Mouse (Mus musculus) intestine, embryonic 16.5 days (tissue): ENCODE results near the gene Rara. TPM values are rescaled to one million over a fixed set of nuclear protein-coding genes. Genes with fewer than 3 reads are reported as not detected.
A peak's percentile ranks its signal among the peaks of the same experiment; 100 is the strongest.
"Not testable (repeated sequence)": the region's sequence is repeated elsewhere in the genome, so short reads cannot be mapped to it uniquely, and the experiment has no call there.

Experiments used
- ATAC-seq: fragments of 200-750 bp; cut with Nextera tagmentation; 2 replicates; pipeline ENCODE4 v1.8.0; 2017; ENCODE audit warnings: moderate TSS enrichment, moderate library complexity
- H3K27ac ChIP-seq: fragments of 300-500 bp; sonication (generic); 2 replicates; pipeline ENCODE4 v1.5.1; 2014; ENCODE audit warnings: mild to moderate bottlenecking, low read length
- H3K27me3 ChIP-seq: fragments of 300-500 bp; sonication (generic); replicated peaks from 2 replicates; pipeline ENCODE4 v1.6.1; 2014; ENCODE audit warnings: low read length, control low read depth, mixed read lengths; ENCODE audit not compliant: control insufficient read depth, insufficient read depth
- H3K36me3 ChIP-seq: fragments of 300-500 bp; sonication (generic); 2 replicates; pipeline ENCODE4 v1.6.1; 2014; ENCODE audit warnings: low read length, control low read depth; ENCODE audit not compliant: control insufficient read depth, insufficient read depth
- H3K4me1 ChIP-seq: fragments of 300-500 bp; sonication (generic); 2 replicates; pipeline ENCODE4 v1.6.1; 2014; ENCODE audit warnings: low read length, control low read depth, mixed read lengths; ENCODE audit not compliant: control insufficient read depth, insufficient read depth
- H3K4me2 ChIP-seq: fragments of 300-500 bp; sonication (generic); 2 replicates; pipeline ENCODE4 v1.6.1; 2014; ENCODE audit warnings: low read depth, low read length, control low read depth
- H3K4me3 ChIP-seq: fragments of 300-500 bp; sonication (generic); 2 replicates; pipeline ENCODE4 v1.5.1; 2014; ENCODE audit warnings: mild to moderate bottlenecking, low read length
- H3K9ac ChIP-seq: fragments of 300-500 bp; sonication (generic); 2 replicates; pipeline ENCODE4 v1.6.1; 2014; ENCODE audit warnings: low read depth, low read length
- H3K9me3 ChIP-seq: fragments of 300-500 bp; sonication (generic); 2 replicates; pipeline ENCODE4 v1.6.1; 2016; ENCODE audit warnings: low read length, control low read depth; ENCODE audit not compliant: control insufficient read depth
- WGBS: fragments of 180-500 bp; shearing (Covaris S2); extraction: QIAGEN DNeasy Blood & Tissue Kit; methylation state at CpG from one replicate; pipeline ENCODE4 v1.1.7; 2014; 5-methylcytosine and 5-hydroxymethylcytosine counted together
- polyA plus RNA-seq: library from polyadenylated mRNA; unstranded; fragments of >200 nt; fragmentation: Nextera tagmentation; extraction: Ambion mirVana; gene quantifications from 2 replicates; pipeline ENCODE4 v1.2.1, GENCODE M21; 2015

Rara gene
- polyA plus RNA-seq, 1 experiment from 2014 or later, result 28.2 TPM

DNA sequence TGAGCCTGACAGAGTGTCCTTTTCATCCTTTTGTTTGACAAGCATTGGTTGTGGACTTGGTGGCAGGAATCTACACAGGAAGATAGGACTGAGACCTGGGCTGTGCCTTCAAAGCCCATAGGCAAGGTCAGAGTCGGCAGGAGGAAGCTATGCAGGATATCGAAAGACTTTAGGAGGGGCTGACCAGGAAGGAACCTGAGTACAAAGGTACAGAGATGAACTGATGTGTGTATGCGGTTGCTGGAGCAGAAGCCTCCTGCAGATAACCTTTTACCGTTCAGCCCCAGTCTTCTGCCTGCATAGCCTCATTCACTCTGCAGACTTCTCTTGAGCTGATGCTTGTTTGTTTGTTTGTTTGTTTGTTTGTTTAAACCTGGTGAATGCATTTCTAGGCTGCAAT lies 22.0 kb upstream of the Rara start:
- WGBS, result 44% methylated on average over 4 of the region's 4 CpGs
- peak; percentile 73 for ATAC-seq

DNA sequence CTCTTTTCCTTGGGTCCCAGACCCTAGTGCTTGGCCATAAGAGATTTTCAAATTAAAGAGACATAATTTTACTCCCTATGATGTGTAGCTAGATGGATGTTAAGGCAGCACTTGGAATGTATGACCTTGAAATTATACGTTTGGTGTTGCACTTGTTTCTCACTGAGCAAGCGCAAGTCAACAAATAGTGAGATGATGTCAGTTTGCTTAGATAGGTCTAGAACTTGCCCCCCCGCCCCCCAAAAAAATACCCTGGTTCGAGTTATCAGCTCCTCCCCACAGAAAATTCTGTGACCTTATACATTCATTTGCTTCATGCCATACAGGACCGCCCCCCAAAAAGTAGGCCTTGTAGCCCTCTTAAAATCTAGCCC lies 20.6 kb upstream of the Rara start:
- H3K9ac ChIP-seq, result 0 out of 2 replicates have a peak overlapping the region, but pooled peaks have one; percentile 47
- 53% methylated on average over 5 of the region's 5 CpGs for WGBS
- H3K4me3 ChIP-seq, result peak overlapping the region; percentile 34; the same call in 1 of the 2 replicates
- no peak for ATAC-seq
- peak overlapping the region; percentile 94; the same call in 1 of the 2 replicates for H3K27ac ChIP-seq
- 0 out of 2 replicates have a peak, but pooled peaks cover 6% of the 10 kb centered on the region for H3K36me3 ChIP-seq
- no peaks in the 10 kb centered on the region for H3K27me3 ChIP-seq
- no peaks in the 10 kb centered on the region for H3K9me3 ChIP-seq
- H3K4me2 ChIP-seq, result peak overlapping the region; percentile 53
- H3K4me1 ChIP-seq, result peaks cover 44% of the 10 kb centered on the region

More for the DNA sequence above, 22.0 kb upstream of the Rara start:
- Histone ChIP-seq H3K4me1 (peaks cover 41% of the 10 kb centered on the region), H3K4me3 (no peak overlapping the region), H3K27me3 (no peaks in the 10 kb centered on the region), H3K9me3 (no peaks in the 10 kb centered on the region), H3K9ac (0 out of 2 replicates have a peak overlapping the region, but pooled peaks have one; percentile 21), H3K27ac (peak overlapping the region; percentile 94), H3K36me3 (peaks cover 7% of the 10 kb centered on the region; the same call in 1 of the 2 replicates), H3K4me2 (peak overlapping the region; percentile 41)

- Histone ChIP-seq H3K4me2 (peak within 1 kb of the TSS; percentile 96), H3K27me3 (no peaks in the 10 kb centered on the region), H3K27ac (peak within 1 kb of the TSS; percentile 94), H3K9ac (peak within 1 kb of the TSS; percentile 72), H3K9me3 (no peaks in the 10 kb centered on the region), H3K4me1 (peaks cover 40% of the 10 kb centered on the region), H3K4me3 (peak within 1 kb of the TSS; percentile 68), H3K36me3 (0 out of 2 replicates have a peak, but pooled peaks cover 6% of the 10 kb centered on the region)
- WGBS, result under 1% methylated on average over 49 of the region's 49 CpGs
- ATAC-seq, result peak; percentile 88
Measured at GRCm38 (mm10) chr11:98907437-98908173, 20.0 kb upstream of the Rara start, which contains the start of gene Cdc6. Gene Cdc6, plus strand, starts transcription at chr11:98907801.

- H3K9me3 ChIP-seq, result no peaks in the 10 kb centered on the region
- H3K27ac ChIP-seq, result no peak overlapping the region
- H3K4me3 ChIP-seq, result peak overlapping the region; percentile 6; the same call in 1 of the 2 replicates
- peaks cover 32% of the 10 kb centered on the region for H3K4me1 ChIP-seq
- WGBS, result 32% methylated on average over 6 of the region's 6 CpGs
- no peak for ATAC-seq
- H3K36me3 ChIP-seq, result 0 out of 2 replicates have a peak, but pooled peaks cover 6% of the 10 kb centered on the region
- peak overlapping the region; percentile 26; the same call in 1 of the 2 replicates for H3K9ac ChIP-seq
- H3K27me3 ChIP-seq, result no peaks in the 10 kb centered on the region
- H3K4me2 ChIP-seq, result no peak overlapping the region; the same call in 1 of the 2 replicates
Measured at GRCm38 (mm10) chr11:98909654-98910053, 18.0 kb upstream of the Rara start.

DNA sequence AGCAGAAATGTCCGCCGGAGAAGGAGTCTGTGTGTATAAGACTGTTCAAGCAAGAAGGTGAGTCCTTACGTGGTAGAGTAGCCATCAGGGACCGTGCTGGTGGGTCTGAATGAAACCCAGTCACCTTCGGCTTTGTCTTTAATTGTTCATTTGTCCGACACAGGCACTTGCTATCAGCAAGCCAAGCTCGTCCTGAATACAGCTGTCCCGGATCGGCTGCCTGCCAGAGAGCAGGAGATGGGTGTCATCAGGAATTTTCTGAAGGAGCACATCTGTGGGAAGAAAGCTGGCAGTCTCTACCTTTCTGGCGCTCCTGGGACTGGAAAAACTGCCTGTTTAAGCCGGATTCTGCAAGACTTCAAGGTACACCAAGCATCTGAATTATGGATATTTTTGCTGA lies 17.2 kb upstream of the Rara start:
- WGBS, result 87% methylated on average over 11 of the region's 11 CpGs

GRCm38 (mm10) chr11:98911498-98911897 lies 16.1 kb upstream of the Rara start:
- H3K9me3 ChIP-seq, result no peaks in the 10 kb centered on the region
- no peak overlapping the region for H3K4me3 ChIP-seq
- H3K4me2 ChIP-seq, result no peak overlapping the region
- H3K27ac ChIP-seq, result no peak overlapping the region
- no peak overlapping the region for H3K9ac ChIP-seq
- H3K36me3 ChIP-seq, result 0 out of 2 replicates have a peak, but pooled peaks cover 6% of the 10 kb centered on the region
- WGBS, result 77% methylated on average over 5 of the region's 5 CpGs
- ATAC-seq, result no peak
- no peaks in the 10 kb centered on the region for H3K27me3 ChIP-seq
- H3K4me1 ChIP-seq, result peaks cover 26% of the 10 kb centered on the region

More for the DNA sequence above, 17.2 kb upstream of the Rara start:
- Histone ChIP-seq H3K27ac (no peak overlapping the region), H3K27me3 (no peaks in the 10 kb centered on the region), H3K9me3 (no peaks in the 10 kb centered on the region), H3K4me1 (peaks cover 32% of the 10 kb centered on the region), H3K4me3 (no peak overlapping the region), H3K9ac (no peak overlapping the region), H3K4me2 (no peak overlapping the region), H3K36me3 (0 out of 2 replicates have a peak, but pooled peaks cover 6% of the 10 kb centered on the region)
- no peak for ATAC-seq

GRCm38 (mm10) chr11:98914196-98914595 lies 13.4 kb upstream of the Rara start:
- Histone ChIP-seq H3K4me3 (no peak overlapping the region), H3K9me3 (no peaks in the 10 kb centered on the region), H3K27me3 (no peaks in the 10 kb centered on the region), H3K27ac (no peak overlapping the region), H3K36me3 (0 out of 2 replicates have a peak, but pooled peaks cover 6% of the 10 kb centered on the region), H3K4me2 (no peak overlapping the region), H3K4me1 (peaks cover 9% of the 10 kb centered on the region), H3K9ac (no peak overlapping the region)
- no peak for ATAC-seq
- 52% methylated on average over 11 of the region's 11 CpGs for WGBS

DNA sequence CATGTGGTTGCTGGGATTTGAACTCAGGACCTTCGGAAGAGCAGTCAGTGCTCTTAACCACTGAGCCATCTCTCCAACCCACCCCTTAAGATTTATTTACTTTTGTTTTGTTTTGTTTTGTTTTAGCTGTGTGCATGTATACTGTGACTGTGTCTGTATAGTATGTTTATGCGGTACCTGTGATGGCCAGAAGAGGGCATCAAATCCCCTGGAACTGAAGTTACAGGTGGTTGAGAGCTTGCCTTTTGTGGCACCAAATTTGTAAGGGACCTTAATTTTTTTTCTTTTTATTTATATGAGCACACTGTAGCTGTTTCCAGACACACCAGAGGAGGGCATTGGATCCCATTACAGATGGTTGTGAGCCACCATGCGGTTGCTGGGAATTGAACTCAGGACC lies 11.2 kb upstream of the Rara start:
- not testable (repeated sequence) for H3K4me3 ChIP-seq, H3K9me3 ChIP-seq, H3K4me2 ChIP-seq, H3K36me3 ChIP-seq, ATAC-seq, H3K9ac ChIP-seq, H3K27ac ChIP-seq, H3K4me1 ChIP-seq, H3K27me3 ChIP-seq
- WGBS, result 93% methylated on average over 3 of the region's 3 CpGs

DNA sequence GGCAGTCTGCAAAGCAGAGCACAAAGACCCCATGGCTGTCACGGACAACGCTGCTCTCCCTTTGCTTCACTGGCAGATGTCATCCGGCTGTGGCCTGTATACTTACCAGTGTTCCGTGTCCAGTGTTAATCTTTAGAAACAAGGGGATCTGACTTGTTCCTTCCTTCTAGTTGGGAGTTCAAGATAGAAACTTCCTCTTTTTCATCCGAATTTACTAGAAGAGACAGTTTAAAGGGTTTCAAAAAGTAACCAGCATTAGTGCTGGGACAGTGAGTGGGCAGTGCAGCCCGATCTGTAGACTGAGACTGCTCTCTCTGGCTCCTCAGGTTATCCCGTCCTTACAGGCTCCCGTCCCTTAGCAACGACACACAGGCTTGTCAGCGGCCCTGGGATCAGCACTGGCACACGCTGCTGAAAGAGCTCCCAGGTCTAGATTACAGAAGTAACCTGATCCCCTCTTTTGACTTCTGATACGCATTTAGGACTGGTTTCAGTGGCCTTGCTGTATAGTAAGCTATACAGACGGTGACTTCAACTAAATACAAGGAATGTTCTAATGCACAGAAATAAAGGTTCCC lies 10.1 kb upstream of the Rara start:
- H3K27ac ChIP-seq, result peak overlapping the region; percentile 50; the same call in 1 of the 2 replicates
- H3K36me3 ChIP-seq, result no peaks in the 10 kb centered on the region
- peaks cover 5% of the 10 kb centered on the region for H3K4me1 ChIP-seq
- H3K4me3 ChIP-seq, result no peak overlapping the region
- H3K9ac ChIP-seq, result no peak overlapping the region
- WGBS, result 73% methylated on average over 13 of the region's 13 CpGs
- no peaks in the 10 kb centered on the region for H3K27me3 ChIP-seq
- ATAC-seq, result no peak
- H3K9me3 ChIP-seq, result no peaks in the 10 kb centered on the region
- no peak overlapping the region for H3K4me2 ChIP-seq
